Mouse (Mus musculus) liver, postnatal 0 days (tissue): ENCODE data around the gene Igfn1.

Source experiments
- CTCF ChIP-seq: sonication (generic); IDR thresholded peaks from 2 replicates; pipeline ENCODE4 v1.5.1; 2016; ENCODE audit warnings: antibody characterized with exemption, low read depth
- EP300 ChIP-seq: IDR thresholded peaks from 2 replicates; pipeline ENCODE4 v1.6.1; 2016; ENCODE audit warnings: antibody characterized with exemption, low read depth, mild to moderate bottlenecking

GRCm38 (mm10) chr1:135929876-135930275, 76.3 kb downstream of the Igfn1 start:
- no peak for TF ChIP-seq CTCF
- TF ChIP-seq EP300 = no peak
